Mouse (Mus musculus): ENCODE measurements at regions not wholly inside any gene's neighbourhood (a gene's known extent, or its start where the extent isn't known, plus 50 kb on each side); places are given as distances from the start of the nearest gene placed in this dataset.
A peak's percentile ranks its signal among the peaks of the same experiment; 100 is the strongest.

DNA sequence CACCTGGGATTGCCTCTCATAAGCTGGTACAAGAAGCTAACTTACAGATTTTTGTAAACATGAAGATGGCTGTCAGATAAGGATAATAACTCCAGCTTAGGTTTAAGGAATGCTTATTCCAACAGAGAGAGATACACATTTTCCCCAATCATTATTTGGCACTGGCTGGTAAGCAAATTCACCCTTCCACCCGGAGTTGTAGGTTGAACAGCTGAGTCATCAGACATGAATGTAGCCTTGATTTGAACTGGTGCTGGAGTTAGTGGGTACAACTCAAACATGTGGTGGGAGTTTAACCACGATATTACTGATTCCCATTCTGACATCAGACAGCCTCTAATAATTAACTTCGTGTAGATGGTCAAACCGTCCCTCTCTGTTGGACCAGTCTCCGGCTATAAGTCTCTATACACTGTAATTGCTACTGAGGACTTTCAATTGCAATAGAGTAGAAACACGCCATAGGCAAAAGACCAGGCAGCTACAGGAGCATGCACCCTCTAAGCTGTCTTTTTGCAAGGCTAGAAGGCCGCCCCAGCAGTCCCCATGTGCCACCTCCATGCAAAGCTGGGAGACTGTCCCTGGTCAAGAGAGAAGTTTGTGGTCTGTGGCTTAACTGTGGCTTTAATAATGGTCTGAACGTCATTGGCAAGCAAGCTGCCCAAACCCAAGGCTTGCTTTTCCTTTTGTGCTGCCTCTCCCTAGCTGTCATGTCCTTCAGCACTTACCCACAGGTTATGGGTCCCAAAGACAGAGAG lies 868.4 kb downstream of the Zfp704 start:
- no peak for TF ChIP-seq POLR2A (IDR thresholded peaks at IDR 0.05; ENCODE audit: borderline replicate concordance, insufficient read depth, low read length)
- no peak for TF ChIP-seq CTCF (IDR thresholded peaks at IDR 0.05; ENCODE audit: borderline replicate concordance, insufficient read depth, low read depth, low read length)
- WGBS: 74% methylated on average over 8 of the region's 8 CpGs
- Histone ChIP-seq H3K27ac (ENCODE audit: insufficient read depth, low read length) (no peak overlapping the region), H3K4me1 (ENCODE audit: control insufficient read depth, insufficient read depth, low read length) (no peaks in the 10 kb centered on the region), H3K27me3 (ENCODE audit: control insufficient read depth, insufficient read depth, low read length) (no peaks in the 10 kb centered on the region), H3K4me3 (replicated peaks; ENCODE audit: insufficient read depth, low read depth, low read length) (no peak overlapping the region)
- DNase-seq: no peak

GRCm38 (mm10) chr3:8740710-8741109 lies 869.2 kb downstream of the Zfp704 start:
- no peaks in the 10 kb centered on the region for H3K27me3 ChIP-seq (ENCODE audit: control insufficient read depth, insufficient read depth, low read length)
- TF ChIP-seq CTCF (IDR thresholded peaks at IDR 0.05; ENCODE audit: borderline replicate concordance, insufficient read depth, low read depth, low read length) (no peak), POLR2A (IDR thresholded peaks at IDR 0.05; ENCODE audit: borderline replicate concordance, insufficient read depth, low read length) (no peak)
- peaks cover 3% of the 10 kb centered on the region; the same call in 1 of the 2 replicates for H3K4me1 ChIP-seq (ENCODE audit: control insufficient read depth, insufficient read depth, low read length)
- no peak overlapping the region for H3K4me3 ChIP-seq (replicated peaks; ENCODE audit: insufficient read depth, low read depth, low read length)
- H3K27ac ChIP-seq (ENCODE audit: insufficient read depth, low read length): no peak overlapping the region
- WGBS: 32% methylated on average over 5 of the region's 5 CpGs
- no peak for DNase-seq

- 83% methylated on average over 14 of the region's 14 CpGs for WGBS
- Histone ChIP-seq H3K4me1 (ENCODE audit: control insufficient read depth, insufficient read depth, low read length) (peaks cover 3% of the 10 kb centered on the region; the same call in 1 of the 2 replicates), H3K27me3 (ENCODE audit: control insufficient read depth, insufficient read depth, low read length) (no peaks in the 10 kb centered on the region), H3K4me3 (replicated peaks; ENCODE audit: insufficient read depth, low read depth, low read length) (no peak overlapping the region), H3K27ac (ENCODE audit: insufficient read depth, low read length) (no peak overlapping the region)
- no peak for DNase-seq
- TF ChIP-seq POLR2A (IDR thresholded peaks at IDR 0.05; ENCODE audit: borderline replicate concordance, insufficient read depth, low read length): no peak
- TF ChIP-seq CTCF (IDR thresholded peaks at IDR 0.05; ENCODE audit: borderline replicate concordance, insufficient read depth, low read depth, low read length): no peak
Observed at GRCm38 (mm10) chr3:8739299-8739698, 870.6 kb downstream of the Zfp704 start.

- H3K4me3 ChIP-seq (replicated peaks; ENCODE audit: insufficient read depth, low read depth, low read length): no peak overlapping the region
Observed at GRCm38 (mm10) chr3:8736239-8736953, 873.5 kb downstream of the Zfp704 start.

DNA sequence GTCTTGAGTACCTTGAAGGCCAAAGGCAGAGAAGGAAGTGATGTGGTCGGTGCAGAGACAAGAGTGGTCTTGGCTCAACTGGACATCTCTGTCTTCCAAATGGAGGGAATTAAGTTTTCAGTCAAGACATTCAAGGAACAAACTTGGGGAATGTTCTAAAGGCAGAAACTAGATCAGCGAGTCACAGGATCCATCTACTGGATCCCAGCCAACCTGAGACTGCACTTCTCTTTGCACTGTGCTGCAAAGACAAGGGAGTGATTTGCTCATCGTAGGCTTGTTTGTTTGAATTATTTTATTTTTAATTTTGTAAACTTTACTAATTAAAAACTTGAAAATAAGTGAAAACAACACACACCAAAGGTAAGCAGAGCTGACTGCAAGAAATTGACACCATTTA lies 875.8 kb downstream of the Zfp704 start:
- 45% methylated on average over 3 of the region's 3 CpGs for WGBS
- H3K4me3 ChIP-seq (replicated peaks; ENCODE audit: insufficient read depth, low read depth, low read length): no peak overlapping the region
- peak in 1 of 2 experiments; percentile 17 for DNase-seq
- peaks cover 3% of the 10 kb centered on the region; the same call in 1 of the 2 replicates for H3K4me1 ChIP-seq (ENCODE audit: control insufficient read depth, insufficient read depth, low read length)
- H3K27ac ChIP-seq (ENCODE audit: insufficient read depth, low read length): no peak overlapping the region
- TF ChIP-seq CTCF (IDR thresholded peaks at IDR 0.05; ENCODE audit: borderline replicate concordance, insufficient read depth, low read depth, low read length): no peak
- no peak for TF ChIP-seq POLR2A (IDR thresholded peaks at IDR 0.05; ENCODE audit: borderline replicate concordance, insufficient read depth, low read length)
- no peaks in the 10 kb centered on the region for H3K27me3 ChIP-seq (ENCODE audit: control insufficient read depth, insufficient read depth, low read length)

More at GRCm38 (mm10) chr3:8736239-8736953, 873.5 kb downstream of the Zfp704 start:
- Histone ChIP-seq H3K27ac (ENCODE audit: insufficient read depth, low read length) (no peak overlapping the region), H3K4me1 (ENCODE audit: control insufficient read depth, insufficient read depth, low read length) (peaks cover 3% of the 10 kb centered on the region; the same call in 1 of the 2 replicates), H3K27me3 (ENCODE audit: control insufficient read depth, insufficient read depth, low read length) (no peaks in the 10 kb centered on the region)
- DNase-seq: no peak
- 36% methylated on average over 10 of the region's 10 CpGs for WGBS
- TF ChIP-seq POLR2A (IDR thresholded peaks at IDR 0.05; ENCODE audit: borderline replicate concordance, insufficient read depth, low read length) (no peak), CTCF (IDR thresholded peaks at IDR 0.05; ENCODE audit: borderline replicate concordance, insufficient read depth, low read depth, low read length) (no peak)

DNA sequence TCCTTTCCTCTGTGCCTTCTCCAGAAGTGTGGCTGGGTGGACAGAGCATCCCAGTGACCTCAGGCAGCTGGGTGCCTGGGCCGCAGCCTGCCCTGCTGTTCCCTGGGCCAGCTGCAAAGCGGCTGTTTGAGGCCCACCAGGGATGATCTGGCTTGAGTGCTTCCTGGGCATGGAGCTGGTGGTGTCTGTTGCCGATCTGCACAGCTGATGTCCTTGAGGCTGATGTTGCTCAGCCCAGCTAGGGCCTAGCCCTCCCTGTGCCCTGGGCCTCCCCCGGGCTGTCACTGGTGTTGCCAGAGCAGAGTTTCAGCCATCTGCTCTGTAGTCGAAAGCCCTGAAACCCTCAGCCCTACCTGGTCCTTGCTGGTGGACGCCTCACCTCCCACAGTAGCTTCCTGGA lies 878.5 kb downstream of the Zfp704 start:
- Histone ChIP-seq H3K27ac (ENCODE audit: insufficient read depth, low read length) (no peak overlapping the region), H3K4me1 (ENCODE audit: control insufficient read depth, insufficient read depth, low read length) (peaks cover 3% of the 10 kb centered on the region; the same call in 1 of the 2 replicates), H3K4me3 (replicated peaks; ENCODE audit: insufficient read depth, low read depth, low read length) (no peak overlapping the region), H3K27me3 (ENCODE audit: control insufficient read depth, insufficient read depth, low read length) (no peaks in the 10 kb centered on the region)
- TF ChIP-seq POLR2A (IDR thresholded peaks at IDR 0.05; ENCODE audit: borderline replicate concordance, insufficient read depth, low read length) (no peak), CTCF (IDR thresholded peaks at IDR 0.05; ENCODE audit: borderline replicate concordance, insufficient read depth, low read depth, low read length) (no peak)
- DNase-seq: no peak
- 43% methylated on average over 6 of the region's 6 CpGs for WGBS

GRCm38 (mm10) chr3:8721628-8722594 lies 888.0 kb downstream of the Zfp704 start:
- TF ChIP-seq CTCF (IDR thresholded peaks at IDR 0.05; ENCODE audit: borderline replicate concordance, insufficient read depth, low read depth, low read length) (no peak), POLR2A (IDR thresholded peaks at IDR 0.05; ENCODE audit: borderline replicate concordance, insufficient read depth, low read length) (no peak)
- Histone ChIP-seq H3K27me3 (ENCODE audit: control insufficient read depth, insufficient read depth, low read length) (no peaks in the 10 kb centered on the region), H3K4me3 (replicated peaks; ENCODE audit: insufficient read depth, low read depth, low read length) (no peak overlapping the region), H3K27ac (ENCODE audit: insufficient read depth, low read length) (no peak overlapping the region), H3K4me1 (ENCODE audit: control insufficient read depth, insufficient read depth, low read length) (no peaks in the 10 kb centered on the region)
- DNase-seq: no peak
- WGBS: 51% methylated on average over 4 of the region's 4 CpGs
